Mouse (Mus musculus) erythroblast, embryonic 14.5 days (primary cell): Measurements from ENCODE around the gene 6430628N08Rik. TPM values are rescaled to one million over a fixed set of nuclear protein-coding genes. Genes with fewer than 3 reads are reported as not detected.

Experiments
- H3K27me3 ChIP-seq: 2 replicates; pipeline ENCODE4 v1.6.1; 2012; ENCODE audit warnings: inconsistent platforms; ENCODE audit not compliant: control insufficient read depth
- H3K36me3 ChIP-seq: 2 replicates; pipeline ENCODE4 v1.6.1; 2012; ENCODE audit warnings: mild to moderate bottlenecking, inconsistent platforms; ENCODE audit not compliant: control insufficient read depth
- H3K4me1 ChIP-seq: 2 replicates; pipeline ENCODE4 v1.6.1; 2012; ENCODE audit warnings: inconsistent platforms; ENCODE audit not compliant: control insufficient read depth
- H3K4me3 ChIP-seq: replicated peaks from 2 replicates; pipeline ENCODE3; 2012; ENCODE audit warnings: moderate library complexity, mild to moderate bottlenecking, inconsistent platforms
- H3K9me3 ChIP-seq: 2 replicates; pipeline ENCODE4 v1.6.1; 2012; ENCODE audit warnings: low read length, inconsistent platforms, mixed read lengths; ENCODE audit not compliant: control insufficient read depth
- GATA1 ChIP-seq: IDR thresholded peaks from 2 replicates; pipeline ENCODE4 v1.6.1; 2012; ENCODE audit warnings: low read length, inconsistent platforms, mixed read lengths
- TAL1 ChIP-seq: IDR thresholded peaks from 3 replicates; pipeline ENCODE4 v1.6.1; 2012; ENCODE audit warnings: low read length, inconsistent platforms, mixed read lengths
- polyA plus RNA-seq: library from polyadenylated mRNA; stranded (reverse); fragments of >175 nt; gene quantifications from 2 replicates; pipeline ENCODE4 v1.2.3, GENCODE M21; 2012

6430628N08Rik gene
- polyA plus RNA-seq: not detected in 2 replicates

GRCm38 (mm10) chr4:115890553-115890952 lies at the start of gene 6430628N08Rik:
6430628N08Rik (plus strand) TSS chr4:115890665.
- Histone ChIP-seq H3K9me3 (no peaks in the 10 kb centered on the region), H3K4me1 (peaks cover 4% of the 10 kb centered on the region), H3K4me3 (no peak within 1 kb of the TSS), H3K36me3 (no peaks in the 10 kb centered on the region), H3K27me3 (peaks cover 63% of the 10 kb centered on the region)
- TF ChIP-seq TAL1 (no peak), GATA1 (no peak)

- TF ChIP-seq GATA1 (no peak), TAL1 (no peak)
- H3K4me3 ChIP-seq: peak overlapping the region; percentile 87
- peaks cover 88% of the 10 kb centered on the region for H3K4me1 ChIP-seq
- no peaks in the 10 kb centered on the region for H3K9me3 ChIP-seq
- no peaks in the 10 kb centered on the region for H3K27me3 ChIP-seq
- H3K36me3 ChIP-seq: peaks cover 63% of the 10 kb centered on the region
Observed at GRCm38 (mm10) chr4:115840842-115841241, 49.6 kb upstream of the 6430628N08Rik start.

- Histone ChIP-seq H3K36me3 (peaks cover 100% of the 10 kb centered on the region), H3K4me1 (peaks cover 92% of the 10 kb centered on the region), H3K4me3 (no peak overlapping the region), H3K27me3 (no peaks in the 10 kb centered on the region), H3K9me3 (no peaks in the 10 kb centered on the region)
- no peak for TF ChIP-seq GATA1
- no peak for TF ChIP-seq TAL1
Observed at GRCm38 (mm10) chr4:115846656-115847055, 43.8 kb upstream of the 6430628N08Rik start.

- no peaks in the 10 kb centered on the region for H3K27me3 ChIP-seq
- H3K36me3 ChIP-seq: peaks cover 100% of the 10 kb centered on the region
- no peaks in the 10 kb centered on the region for H3K9me3 ChIP-seq
- peaks cover 97% of the 10 kb centered on the region for H3K4me1 ChIP-seq
- H3K4me3 ChIP-seq: peak overlapping the region; percentile 7
- TF ChIP-seq TAL1 (no peak), GATA1 (no peak)
Observed at GRCm38 (mm10) chr4:115847377-115847776, 43.1 kb upstream of the 6430628N08Rik start.

- peaks cover 96% of the 10 kb centered on the region for H3K4me1 ChIP-seq
- no peaks in the 10 kb centered on the region for H3K27me3 ChIP-seq
- peaks cover 100% of the 10 kb centered on the region for H3K36me3 ChIP-seq
- H3K9me3 ChIP-seq: no peaks in the 10 kb centered on the region
- no peak for TF ChIP-seq GATA1
- TF ChIP-seq TAL1: no peak
- peak overlapping the region; percentile 57 for H3K4me3 ChIP-seq
Observed at GRCm38 (mm10) chr4:115848083-115848482, 42.4 kb upstream of the 6430628N08Rik start.

- peak; percentile 100 for TF ChIP-seq GATA1
- TF ChIP-seq TAL1: peak; percentile 100
- Histone ChIP-seq H3K36me3 (peaks cover 100% of the 10 kb centered on the region), H3K27me3 (no peaks in the 10 kb centered on the region), H3K4me3 (peak overlapping the region; percentile 57), H3K4me1 (peaks cover 92% of the 10 kb centered on the region), H3K9me3 (no peaks in the 10 kb centered on the region)
Observed at GRCm38 (mm10) chr4:115848990-115849677, 41.3 kb upstream of the 6430628N08Rik start.

GRCm38 (mm10) chr4:115850111-115850510 lies 40.4 kb upstream of the 6430628N08Rik start:
- Histone ChIP-seq H3K4me1 (peaks cover 92% of the 10 kb centered on the region), H3K4me3 (peak overlapping the region; percentile 57), H3K9me3 (no peaks in the 10 kb centered on the region), H3K36me3 (peaks cover 100% of the 10 kb centered on the region), H3K27me3 (no peaks in the 10 kb centered on the region)
- TF ChIP-seq TAL1 (no peak), GATA1 (no peak)

- TF ChIP-seq TAL1: no peak
- no peak for TF ChIP-seq GATA1
- Histone ChIP-seq H3K27me3 (no peaks in the 10 kb centered on the region), H3K4me1 (peaks cover 92% of the 10 kb centered on the region), H3K36me3 (peaks cover 100% of the 10 kb centered on the region), H3K4me3 (no peak overlapping the region), H3K9me3 (no peaks in the 10 kb centered on the region)
Observed at GRCm38 (mm10) chr4:115850631-115851030, 39.8 kb upstream of the 6430628N08Rik start.

GRCm38 (mm10) chr4:115851569-115851968 lies 38.9 kb upstream of the 6430628N08Rik start:
- no peak for TF ChIP-seq GATA1
- TF ChIP-seq TAL1: no peak
- peaks cover 92% of the 10 kb centered on the region for H3K4me1 ChIP-seq
- no peaks in the 10 kb centered on the region for H3K9me3 ChIP-seq
- no peak overlapping the region for H3K4me3 ChIP-seq
- peaks cover 100% of the 10 kb centered on the region for H3K36me3 ChIP-seq
- H3K27me3 ChIP-seq: no peaks in the 10 kb centered on the region
